Mouse (Mus musculus): ENCODE results near the gene Jun.

DNA sequence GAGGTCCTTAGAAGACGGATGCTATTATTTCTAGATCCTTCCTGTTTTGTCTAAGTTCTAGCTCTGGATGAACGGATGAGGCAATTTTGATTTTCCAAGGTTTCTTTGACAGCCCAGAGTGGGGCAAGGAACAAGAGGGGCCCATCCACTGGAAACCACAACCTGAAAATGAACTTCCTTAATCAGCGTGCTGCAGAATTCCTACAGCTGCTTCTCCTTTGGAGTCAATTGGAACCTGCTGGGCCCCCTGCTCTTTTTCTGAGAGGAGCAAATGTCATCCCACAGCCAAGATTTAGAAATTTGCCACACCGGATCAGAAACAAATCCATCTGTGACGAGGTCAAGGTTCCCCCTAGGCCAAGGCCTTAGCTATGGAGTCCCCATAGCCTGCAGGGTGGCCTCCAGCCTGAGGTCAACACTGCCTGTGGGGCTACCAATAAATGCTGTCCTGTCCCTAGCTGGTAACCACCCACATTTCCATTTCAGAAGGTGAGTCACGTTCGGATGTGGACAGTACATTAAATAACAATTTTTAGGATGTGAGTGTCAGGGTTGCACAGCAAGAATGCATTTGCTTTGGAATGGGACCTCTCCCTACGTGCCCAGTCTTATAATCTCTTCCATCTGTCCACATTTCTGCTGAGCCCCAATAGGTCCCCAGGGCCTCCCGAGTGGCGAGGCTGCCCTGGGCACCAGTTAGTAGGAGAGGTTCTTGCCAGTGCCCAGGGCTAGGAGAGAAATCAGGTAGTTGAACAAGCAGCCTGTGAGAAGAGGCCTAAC, 46.1 kb upstream of the Jun start:
- no peak for TF ChIP-seq CTCF (IDR thresholded peaks at IDR 0.05; ENCODE audit: control insufficient read depth, insufficient read depth, insufficient replicate concordance, low read depth, low read length)
- TF ChIP-seq POLR2A (IDR thresholded peaks at IDR 0.05; ENCODE audit: control insufficient read depth, low read depth, low read length), result no peak

Measured in testis, adult 2 months (tissue).